Mouse (Mus musculus) heart, postnatal 10 days (tissue): Measurements from ENCODE around the gene Mbd6. TPM values are rescaled to one million over a fixed set of nuclear protein-coding genes. Genes with fewer than 3 reads are reported as not detected.
"Not testable (repeated sequence)": the region's sequence is repeated elsewhere in the genome, so short reads cannot be mapped to it uniquely, and the experiment has no call there.

Source experiments
- DNase-seq, 2 experiments: peaks; one replicate each; pipeline ENCODE4 v3.0.0; 2021
- intact Hi-C: fragments of 180-260 bp; cut with DNase I; formaldehyde crosslinking; loops from one replicate; pipeline ENCODE4 v1.15.1; 2025
- total RNA-seq, 2 experiments: library from RNA; stranded (reverse); gene quantifications; 2 replicates each; pipeline ENCODE4 v1.2.3; 2021

The Mbd6 gene
- total RNA-seq, 2 experiments from 2014 or later, result 34.2 to 35.5 TPM

- DNase-seq, intact Hi-C loops: not testable (repeated sequence)
Observed at GRCm38 (mm10) chr10:127314950-127315349, 26.1 kb upstream of the Mbd6 start.

- DNase-seq, intact Hi-C loops: not testable (repeated sequence)
Observed at GRCm38 (mm10) chr10:127313516-127313915, 24.7 kb upstream of the Mbd6 start.

DNA sequence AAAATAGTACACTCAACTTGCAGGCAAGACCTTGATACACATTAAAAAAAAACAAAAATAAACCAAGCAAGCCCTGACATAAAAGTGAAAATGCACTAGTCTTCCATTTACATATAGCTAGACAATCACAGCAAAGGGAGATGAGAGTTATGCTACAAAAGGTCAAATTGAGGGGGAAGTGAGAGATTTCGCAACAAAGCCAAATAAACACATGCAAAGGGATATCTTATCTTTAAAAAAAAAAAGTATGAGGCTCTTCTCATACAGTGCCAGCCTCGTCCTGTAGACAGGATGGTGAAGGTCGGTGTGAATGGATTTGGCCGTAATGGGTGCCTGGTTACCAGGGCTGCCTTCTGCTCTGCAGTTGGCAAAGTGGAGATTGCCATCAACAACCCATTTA is 24.0 kb upstream of the Mbd6 start:
- DNase-seq, result no peak
- intact Hi-C loops, result loop anchor here (1.0 kb wide), 2 partner anchors 21 to 48 kb away; no protein-coding TSS in a partner anchor

- peak; percentile 90 to 93 for DNase-seq
- intact Hi-C loops, result loop anchor here (1.0 kb wide), 2 partner anchors 20 to 47 kb away; no protein-coding TSS in a partner anchor
Observed at GRCm38 (mm10) chr10:127312356-127312676, 23.5 kb upstream of the Mbd6 start.

GRCm38 (mm10) chr10:127311476-127312355 is 22.9 kb upstream of the Mbd6 start, which contains the start of gene Mars:
Gene Mars, minus strand, starts transcription at chr10:127311786.
- DNase-seq, result peak; percentile 97 to 98
- intact Hi-C loops, result loop anchor here (1.0 kb wide), 2 partner anchors 19 to 46 kb away; no protein-coding TSS in a partner anchor

- peak in 1 of 2 experiments; percentile 65 for DNase-seq
- intact Hi-C loops, result no loop called here
Observed at GRCm38 (mm10) chr10:127310523-127311475, 22.0 kb upstream of the Mbd6 start.

GRCm38 (mm10) chr10:127309167-127309566 is 20.3 kb upstream of the Mbd6 start:
- intact Hi-C loops, DNase-seq: not testable (repeated sequence)

- intact Hi-C loops, result no loop called here
- no peak for DNase-seq
Observed at GRCm38 (mm10) chr10:127303136-127303535, 14.3 kb upstream of the Mbd6 start.

- intact Hi-C loops, result no loop called here
- no peak for DNase-seq
Observed at GRCm38 (mm10) chr10:127300361-127300760, 11.5 kb upstream of the Mbd6 start.

- intact Hi-C loops, result loop anchor here (10.0 kb wide), 1 partner anchor 368 kb away; the partner anchor contains the start of genes Nab2 and Nemp1
Observed at GRCm38 (mm10) chr10:127297015-127297871, 8.4 kb upstream of the Mbd6 start.

GRCm38 (mm10) chr10:127295986-127296794 is 7.4 kb upstream of the Mbd6 start:
- no peak for DNase-seq
- intact Hi-C loops, result loop anchor here (10.0 kb wide), 1 partner anchor 369 kb away; the partner anchor contains the start of genes Nab2 and Nemp1

More at GRCm38 (mm10) chr10:127297015-127297871, 8.4 kb upstream of the Mbd6 start:
- peak in 1 of 2 experiments; percentile 45 for DNase-seq

GRCm38 (mm10) chr10:127294895-127295510 is 6.2 kb upstream of the Mbd6 start:
- intact Hi-C loops, result loop anchor here (10.0 kb wide), 1 partner anchor 370 kb away; the partner anchor contains the start of genes Nab2 and Nemp1
- no peak for DNase-seq

GRCm38 (mm10) chr10:127293590-127294113 is 4.8 kb upstream of the Mbd6 start:
- DNase-seq, result no peak
- intact Hi-C loops, result loop anchor here (10.0 kb wide), 1 partner anchor 371 kb away; the partner anchor contains the start of genes Nab2 and Nemp1

- DNase-seq, result peak; percentile 75 to 76
- intact Hi-C loops, result loop anchor here (1.0 to 10.0 kb wide), 2 partner anchors 19 to 372 kb away; partner anchors contain the start of genes Nab2 and Nemp1
Observed at GRCm38 (mm10) chr10:127292987-127293538, 4.2 kb upstream of the Mbd6 start.

DNA sequence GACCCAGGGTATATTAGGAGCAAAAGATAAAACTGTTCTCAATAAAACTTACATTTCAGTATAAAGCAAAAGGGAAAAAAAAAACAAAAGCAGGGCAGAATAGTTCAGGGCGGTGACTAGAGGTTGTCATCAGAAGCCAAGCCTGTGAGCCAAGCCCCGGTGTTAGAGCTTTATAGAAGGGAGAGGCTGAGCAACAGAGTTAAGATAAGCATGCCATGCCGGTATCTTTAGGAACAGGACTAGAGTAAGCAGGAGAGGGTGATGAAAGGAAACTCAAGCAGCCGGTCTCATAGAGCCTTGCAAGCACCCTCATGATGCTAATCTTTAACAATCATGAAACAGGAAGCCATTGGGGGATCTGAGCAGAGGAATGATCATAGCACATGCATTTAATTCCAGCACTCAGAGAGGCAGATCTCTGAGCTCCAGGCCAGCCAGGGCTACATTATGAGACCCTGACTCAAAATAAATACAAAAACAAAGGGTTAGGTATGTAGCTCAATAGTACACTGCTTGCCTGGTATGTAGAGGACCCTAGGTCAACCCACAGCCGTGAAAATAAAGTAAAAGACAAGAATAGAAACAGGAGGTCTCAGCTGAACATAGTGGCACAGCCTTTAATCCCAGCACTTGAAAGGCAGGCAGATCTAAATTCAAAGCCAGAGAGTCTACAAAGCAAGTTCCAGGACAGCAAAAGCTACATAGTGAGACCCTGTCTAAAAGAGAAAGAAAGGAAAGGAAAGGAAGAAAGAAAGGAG is 3.2 kb upstream of the Mbd6 start:
- intact Hi-C loops, result loop anchor here (1.0 to 10.0 kb wide), 2 partner anchors 20 to 373 kb away; partner anchors contain the start of genes Nab2 and Nemp1

More for the DNA sequence above, 3.2 kb upstream of the Mbd6 start:
- DNase-seq, result peak in 1 of 2 experiments; percentile 28
